In genomic region chr12:34075805-34076509, GRCm38 (mm10) we compare ENCODE assay signal across 15 mouse cellular contexts.
DNase-seq lines count a peak whose midpoint lies in the region; ATAC-seq and TF ChIP-seq lines count a peak whose summit lies in the region.
"Had no signal": no experiment of that assay in that cellular context is flagged by ENCODE, and none has a peak within 500 bp of the region (broad histone marks: within the 10 kb centered on the region; RNA-seq: fewer than 3 reads in every experiment).

No protein-coding gene starts in this region.

- no peaks in the 10 kb centered on the region for H3K9me3 ChIP-seq in limb, embryonic 13.5 days
- H3K9me3 ChIP-seq in limb, embryonic 10.5 days (replicated peaks) = no peaks in the 10 kb centered on the region
- H3K9me3 ChIP-seq in hindbrain, embryonic 11.5 days (ENCODE audit: control insufficient read depth, low read length) = no peaks in the 10 kb centered on the region
- H3K9me3 ChIP-seq: neural tube, embryonic 15.5 days had no signal

- no peak overlapping the region for H3ac ChIP-seq in myocyte (ENCODE audit: control insufficient read depth, insufficient read length)

- WGBS in limb, embryonic 13.5 days = 70% methylated on average over 9 of the region's 9 CpGs
- 88% methylated on average over 9 of the region's 9 CpGs for WGBS in limb, embryonic 10.5 days
- 79% methylated on average over 9 of the region's 9 CpGs for WGBS in hindbrain, embryonic 11.5 days

- H3K9ac ChIP-seq in limb, embryonic 13.5 days = no peak overlapping the region
- no peak overlapping the region for H3K9ac ChIP-seq in hindbrain, embryonic 11.5 days (ENCODE audit: low read depth, low read length)
- H3K9ac ChIP-seq: hindbrain, embryonic 14.5 days; lung, embryonic 14.5 days; neural tube, embryonic 15.5 days had no signal

- H3K4me3 ChIP-seq in limb, embryonic 13.5 days = no peak overlapping the region
- H3K4me3 ChIP-seq in limb, embryonic 10.5 days = no peak overlapping the region
- no peak overlapping the region for H3K4me3 ChIP-seq in myocyte
- no peak overlapping the region for H3K4me3 ChIP-seq in hindbrain, embryonic 11.5 days (ENCODE audit: low read depth, low read length)
- H3K4me3 ChIP-seq: neural tube, embryonic 15.5 days had no signal

- H3K79me2 ChIP-seq in myocyte (ENCODE audit: control insufficient read depth, insufficient read depth) = no peaks in the 10 kb centered on the region

- peak; percentile 21 for DNase-seq in gastrocnemius, adult 18-20 months (ENCODE audit: low spot score)
- DNase-seq in gastrocnemius, adult 8-10 months (ENCODE audit: low spot score in 2 of 2) = no peak
- no peak for DNase-seq in limb, embryonic 10.5 days (ENCODE audit: low spot score)
- peak; percentile 88 for DNase-seq in NIH3T3 (ENCODE audit: low read depth)
- DNase-seq in hindbrain, embryonic 11.5 days (ENCODE audit: low spot score) = no peak
- DNase-seq: cerebellum, adult 2 months; kidney, postnatal 36 days; liver; lung, embryonic 14.5 days had no signal

- no peak for TF ChIP-seq POLR2A in myocyte (IDR thresholded peaks at IDR 0.05; ENCODE audit: insufficient read length, low read depth)

- H3K27ac ChIP-seq in limb, embryonic 13.5 days = no peak overlapping the region; the same call in 1 of the 2 replicates
- H3K27ac ChIP-seq in limb, embryonic 10.5 days = no peak overlapping the region
- no peak overlapping the region for H3K27ac ChIP-seq in hindbrain, embryonic 11.5 days (ENCODE audit: low read depth, low read length)
- H3K27ac ChIP-seq: hindbrain, embryonic 14.5 days; neural tube, embryonic 15.5 days had no signal

- no peak overlapping the region for H3K4me2 ChIP-seq in limb, embryonic 13.5 days (replicated peaks)
- peak overlapping the region; percentile 77 for H3K4me2 ChIP-seq in myocyte (ENCODE audit: low read depth)
- no peak overlapping the region for H3K4me2 ChIP-seq in hindbrain, embryonic 11.5 days (replicated peaks; ENCODE audit: low read depth, low read length)
- H3K4me2 ChIP-seq: hindbrain, embryonic 14.5 days; lung, embryonic 14.5 days; neural tube, embryonic 15.5 days had no signal

- H3K36me3 ChIP-seq in limb, embryonic 13.5 days = no peaks in the 10 kb centered on the region
- H3K36me3 ChIP-seq in limb, embryonic 10.5 days = no peaks in the 10 kb centered on the region
- H3K36me3 ChIP-seq in myocyte (ENCODE audit: control insufficient read depth, insufficient read depth) = no peaks in the 10 kb centered on the region
- H3K36me3 ChIP-seq in hindbrain, embryonic 11.5 days (ENCODE audit: control insufficient read depth, insufficient read depth, low read length) = no peaks in the 10 kb centered on the region
- H3K36me3 ChIP-seq: neural tube, embryonic 15.5 days had no signal

- ATAC-seq in limb, embryonic 13.5 days (ENCODE audit: low FRiP score, low read depth) = peak; percentile 51
- ATAC-seq in activated CD4-positive, CD25-positive, alpha-beta regulatory T cell, adult 4 months = no peak
- ATAC-seq in hindbrain, embryonic 11.5 days (ENCODE audit: low FRiP score) = no peak
- ATAC-seq: forebrain, embryonic 16.5 days had no signal

- H3K4me1 ChIP-seq in limb, embryonic 13.5 days = peaks cover 13% of the 10 kb centered on the region
- peaks cover 4% of the 10 kb centered on the region; the same call in 1 of the 2 replicates for H3K4me1 ChIP-seq in limb, embryonic 10.5 days
- no peaks in the 10 kb centered on the region for H3K4me1 ChIP-seq in hindbrain, embryonic 11.5 days (replicated peaks; ENCODE audit: control insufficient read depth, insufficient read depth, low read length)
- H3K4me1 ChIP-seq: neural tube, embryonic 15.5 days had no signal

- H3K27me3 ChIP-seq in limb, embryonic 13.5 days = no peaks in the 10 kb centered on the region
- no peaks in the 10 kb centered on the region for H3K27me3 ChIP-seq in limb, embryonic 10.5 days (ENCODE audit: low read depth, poor library complexity, severe bottlenecking)
- no peaks in the 10 kb centered on the region for H3K27me3 ChIP-seq in myocyte (ENCODE audit: control insufficient read depth, insufficient read depth, insufficient read length)
- H3K27me3 ChIP-seq in hindbrain, embryonic 11.5 days (ENCODE audit: control insufficient read depth, insufficient read depth, low read length) = no peaks in the 10 kb centered on the region
- H3K27me3 ChIP-seq: neural tube, embryonic 15.5 days had no signal

TF ChIP-seq in myocyte, 11 proteins besides CTCF, POLR2A, EP300 and RAD21:
- TF ChIP-seq CEBPB (IDR thresholded peaks at IDR 0.05; ENCODE audit: insufficient read depth, poor library complexity, severe bottlenecking) (0 out of 2 replicates have a peak, but pooled peaks have one; percentile 8), E2F4 (IDR thresholded peaks at IDR 0.05; ENCODE audit: insufficient read depth) (no peak), TCF12 (IDR thresholded peaks at IDR 0.05; ENCODE audit: insufficient read depth, poor library complexity, severe bottlenecking) (no peak)
TF ChIP-seq in myocyte: peak in this region for 1.

Comparison
In these comparisons a context has a peak if more than half of its experiments do, and no peak if none do; other contexts are left out.
1. DNase-seq: peak in gastrocnemius, adult 18-20 months (single experiment) and NIH3T3 (single experiment); none in gastrocnemius, adult 8-10 months (0 of 2), limb, embryonic 10.5 days (single experiment) and hindbrain, embryonic 11.5 days (single experiment).